Mouse (Mus musculus) hindbrain, embryonic 12.5 days (tissue): ENCODE results near the gene Slc4a8. TPM values are rescaled to one million over a fixed set of nuclear protein-coding genes. Genes with fewer than 3 reads are reported as not detected.

ENCODE experiments used
- ATAC-seq: fragments of 200-750 bp; cut with Nextera tagmentation; 2 replicates; pipeline ENCODE4 v1.8.0; 2017; ENCODE audit warnings: moderate TSS enrichment; ENCODE audit not compliant: low FRiP score
- H3K27ac ChIP-seq: fragments of 300-500 bp; sonication (generic); 2 replicates; pipeline ENCODE4 v1.5.1; 2016; ENCODE audit warnings: mild to moderate bottlenecking
- H3K27me3 ChIP-seq: fragments of 300-500 bp; sonication (generic); 2 replicates; pipeline ENCODE4 v1.6.1; 2016; ENCODE audit warnings: mild to moderate bottlenecking
- H3K36me3 ChIP-seq: fragments of 300-500 bp; sonication (generic); 2 replicates; pipeline ENCODE4 v1.6.1; 2016; ENCODE audit warnings: mild to moderate bottlenecking
- H3K4me1 ChIP-seq: fragments of 300-500 bp; sonication (generic); 2 replicates; pipeline ENCODE4 v1.6.1; 2016
- H3K4me2 ChIP-seq: fragments of 300-500 bp; sonication (generic); replicated peaks from 2 replicates; pipeline ENCODE4 v1.6.1; 2016; ENCODE audit warnings: mild to moderate bottlenecking
- H3K4me3 ChIP-seq: fragments of 300-500 bp; sonication (generic); 2 replicates; pipeline ENCODE4 v1.5.1; 2016; ENCODE audit warnings: mild to moderate bottlenecking
- H3K9ac ChIP-seq: fragments of 300-500 bp; sonication (generic); 2 replicates; pipeline ENCODE4 v1.6.1; 2016; ENCODE audit warnings: mild to moderate bottlenecking, moderate library complexity
- H3K9me3 ChIP-seq: fragments of 300-500 bp; sonication (generic); replicated peaks from 2 replicates; pipeline ENCODE4 v1.6.1; 2016; ENCODE audit warnings: mild to moderate bottlenecking
- WGBS: fragments of 180-500 bp; shearing (Covaris S2); methylation state at CpG from one replicate; pipeline ENCODE4 v1.1.7; 2016; 5-methylcytosine and 5-hydroxymethylcytosine counted together
- polyA plus RNA-seq: library from polyadenylated mRNA; unstranded; fragments of >200 nt; fragmentation: Nextera tagmentation; extraction: Ambion mirVana; gene quantifications from 2 replicates; pipeline ENCODE4 v1.2.1, GENCODE M21; 2016

Gene Slc4a8
- polyA plus RNA-seq, 1 experiment from 2014 or later, result 17.9 TPM

GRCm38 (mm10) chr15:100779896-100780295 lies 18.3 kb downstream of the Slc4a8 start:
- H3K27ac ChIP-seq, result no peak overlapping the region
- peaks cover 20% of the 10 kb centered on the region for H3K36me3 ChIP-seq
- no peak for ATAC-seq
- no peak overlapping the region for H3K4me2 ChIP-seq
- peaks cover 24% of the 10 kb centered on the region for H3K4me1 ChIP-seq
- no peak overlapping the region for H3K9ac ChIP-seq
- 58% methylated on average over 10 of the region's 10 CpGs for WGBS
- no peaks in the 10 kb centered on the region for H3K27me3 ChIP-seq
- H3K9me3 ChIP-seq, result peaks cover 2% of the 10 kb centered on the region; the same call in 1 of the 2 replicates
- no peak overlapping the region for H3K4me3 ChIP-seq

DNA sequence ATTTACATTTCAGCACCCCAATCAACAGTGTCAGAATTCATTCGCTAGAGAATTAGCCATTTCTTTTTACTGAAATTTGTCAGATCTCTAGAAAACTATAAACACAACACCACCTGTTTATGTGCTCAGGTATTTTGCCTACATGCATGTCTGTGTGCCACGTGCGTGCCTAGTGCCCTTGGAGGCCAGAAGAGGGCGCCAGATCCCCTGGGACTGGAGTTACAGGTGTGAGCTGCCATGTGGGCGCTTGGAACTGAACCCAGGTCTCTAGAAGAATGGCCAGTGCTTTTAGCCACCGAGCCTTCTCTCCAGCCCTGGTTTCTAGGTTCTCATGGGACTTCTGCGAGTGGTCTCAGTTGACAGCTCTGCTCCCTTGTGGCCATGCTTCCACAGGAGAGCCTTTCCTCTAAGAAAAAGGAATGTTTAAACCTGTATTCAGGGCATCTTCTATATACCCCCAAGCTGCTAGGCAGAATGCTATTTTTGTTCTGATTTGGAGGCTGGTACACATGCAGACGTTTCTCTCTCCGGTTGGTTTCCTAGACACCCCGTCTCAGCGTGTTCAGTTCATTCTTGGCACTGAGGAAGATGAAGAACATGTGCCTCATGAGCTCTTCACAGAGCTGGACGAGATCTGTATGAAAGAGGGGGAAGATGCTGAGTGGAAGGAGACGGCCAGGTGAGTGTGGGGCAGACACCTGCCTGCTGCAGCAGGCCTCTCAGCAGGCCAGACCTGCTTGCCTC lies 21.9 kb downstream of the Slc4a8 start:
- Histone ChIP-seq H3K9ac (no peak overlapping the region), H3K4me2 (no peak overlapping the region), H3K4me1 (peaks cover 8% of the 10 kb centered on the region; the same call in 1 of the 2 replicates), H3K9me3 (peaks cover 2% of the 10 kb centered on the region; the same call in 1 of the 2 replicates), H3K27ac (no peak overlapping the region), H3K4me3 (no peak overlapping the region), H3K36me3 (peaks cover 44% of the 10 kb centered on the region), H3K27me3 (no peaks in the 10 kb centered on the region)
- WGBS, result 92% methylated on average over 13 of the region's 13 CpGs
- ATAC-seq, result no peak

- Histone ChIP-seq H3K4me2 (no peak overlapping the region), H3K36me3 (peaks cover 46% of the 10 kb centered on the region), H3K27ac (no peak overlapping the region), H3K9me3 (no peaks in the 10 kb centered on the region), H3K4me3 (no peak overlapping the region), H3K4me1 (no peaks in the 10 kb centered on the region), H3K9ac (no peak overlapping the region), H3K27me3 (no peaks in the 10 kb centered on the region)
- no peak for ATAC-seq
- 87% methylated on average over 6 of the region's 6 CpGs for WGBS
Observed at GRCm38 (mm10) chr15:100790219-100790618, 28.7 kb downstream of the Slc4a8 start.

DNA sequence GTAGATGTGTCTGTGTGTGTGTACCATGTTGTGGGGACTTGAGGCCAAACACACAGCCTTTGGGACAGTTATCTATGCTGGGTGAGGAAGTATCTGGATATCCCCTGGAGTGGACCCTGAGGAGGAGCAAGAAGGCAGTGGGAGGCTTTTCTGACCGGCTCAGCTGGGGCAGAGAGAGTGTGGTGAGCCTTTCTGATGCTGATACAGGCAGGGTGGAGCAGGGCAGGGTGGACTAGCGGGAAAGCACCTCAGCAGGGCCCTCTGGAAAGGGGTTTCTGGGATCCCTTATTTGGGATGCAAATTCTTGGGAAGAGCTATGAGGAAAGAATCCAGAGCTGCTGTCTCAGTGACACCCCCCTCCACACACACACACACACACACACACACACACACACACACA lies 30.8 kb downstream of the Slc4a8 start:
- Histone ChIP-seq H3K9me3 (no peaks in the 10 kb centered on the region), H3K36me3 (peaks cover 44% of the 10 kb centered on the region), H3K4me1 (no peaks in the 10 kb centered on the region), H3K9ac (no peak overlapping the region), H3K27ac (no peak overlapping the region), H3K27me3 (no peaks in the 10 kb centered on the region), H3K4me3 (no peak overlapping the region), H3K4me2 (no peak overlapping the region)
- 56% methylated on average over 2 of the region's 2 CpGs for WGBS
- ATAC-seq, result no peak

- 81% methylated on average over 13 of the region's 13 CpGs for whole genome bisulfite sequencing
- Histone ChIP-seq H3K27ac (no peak overlapping the region), H3K36me3 (peaks cover 49% of the 10 kb centered on the region)
Observed at GRCm38 (mm10) chr15:100800914-100801313, 39.4 kb downstream of the Slc4a8 start.

DNA sequence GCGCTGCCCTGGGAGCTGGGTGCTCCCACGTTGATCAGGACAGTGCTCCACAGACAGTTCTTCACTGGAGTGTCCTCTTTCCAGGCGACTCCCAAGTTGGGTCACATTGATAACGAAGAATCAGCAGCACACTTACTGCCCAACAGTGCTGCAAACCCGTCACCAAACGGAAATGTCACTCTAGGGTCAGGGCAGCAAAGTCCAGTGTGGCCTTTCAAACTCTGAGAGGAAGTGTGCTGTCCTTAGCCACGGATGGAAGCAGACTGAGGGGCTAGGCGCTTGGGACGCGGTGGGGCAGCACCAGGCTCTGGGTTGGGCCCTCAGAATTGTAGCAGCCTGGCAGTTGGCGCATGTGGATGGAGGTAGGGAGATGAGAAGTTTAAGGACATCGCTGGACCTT lies 46.5 kb downstream of the Slc4a8 start:
- H3K4me2 ChIP-seq, result no peak overlapping the region
- H3K36me3 ChIP-seq, result peaks cover 46% of the 10 kb centered on the region
- WGBS, result 85% methylated on average over 12 of the region's 12 CpGs
- H3K9ac ChIP-seq, result no peak overlapping the region
- H3K27ac ChIP-seq, result no peak overlapping the region
- no peak for ATAC-seq
- no peaks in the 10 kb centered on the region for H3K9me3 ChIP-seq
- H3K27me3 ChIP-seq, result no peaks in the 10 kb centered on the region
- 0 out of 2 replicates have a peak, but pooled peaks cover 4% of the 10 kb centered on the region for H3K4me1 ChIP-seq
- H3K4me3 ChIP-seq, result no peak overlapping the region

More at GRCm38 (mm10) chr15:100800914-100801313, 39.4 kb downstream of the Slc4a8 start:
- no peak overlapping the region for H3K4me2 ChIP-seq
- no peaks in the 10 kb centered on the region for H3K27me3 ChIP-seq
- H3K9me3 ChIP-seq, result no peaks in the 10 kb centered on the region
- H3K4me3 ChIP-seq, result no peak overlapping the region
- H3K4me1 ChIP-seq, result no peaks in the 10 kb centered on the region
- ATAC-seq, result no peak
- H3K9ac ChIP-seq, result no peak overlapping the region

DNA sequence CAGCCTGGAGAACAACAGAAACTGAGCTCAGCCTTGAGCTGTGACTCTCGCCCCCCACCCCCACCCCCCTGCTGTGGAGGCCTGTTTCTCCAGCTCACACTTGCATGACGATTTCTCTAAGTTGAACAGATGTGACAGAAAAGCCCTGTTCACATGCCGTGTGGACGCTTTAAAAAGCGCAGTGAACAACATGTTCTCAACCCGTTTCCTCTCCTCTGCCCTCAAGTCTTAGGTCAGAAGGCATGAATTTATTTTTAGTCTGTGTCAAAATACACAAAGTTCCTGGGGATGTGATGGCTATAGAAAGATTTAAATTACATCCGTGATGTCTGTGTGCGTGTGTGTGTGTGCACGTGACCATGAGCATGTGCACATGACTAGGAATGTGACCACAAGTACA lies 46.9 kb downstream of the Slc4a8 start:
- ATAC-seq, result no peak
- 76% methylated on average over 9 of the region's 9 CpGs for WGBS
- Histone ChIP-seq H3K9ac (no peak overlapping the region), H3K9me3 (no peaks in the 10 kb centered on the region), H3K36me3 (peaks cover 50% of the 10 kb centered on the region), H3K4me1 (0 out of 2 replicates have a peak, but pooled peaks cover 5% of the 10 kb centered on the region), H3K27me3 (no peaks in the 10 kb centered on the region), H3K27ac (no peak overlapping the region), H3K4me3 (no peak overlapping the region), H3K4me2 (no peak overlapping the region)

GRCm38 (mm10) chr15:100810243-100810642 lies 48.7 kb downstream of the Slc4a8 start:
- no peaks in the 10 kb centered on the region for H3K9me3 ChIP-seq
- H3K27ac ChIP-seq, result no peak overlapping the region
- H3K4me2 ChIP-seq, result no peak overlapping the region
- WGBS, result 89% methylated on average over 8 of the region's 8 CpGs
- no peak overlapping the region for H3K9ac ChIP-seq
- H3K36me3 ChIP-seq, result peaks cover 53% of the 10 kb centered on the region
- ATAC-seq, result no peak
- H3K4me1 ChIP-seq, result peaks cover 10% of the 10 kb centered on the region; the same call in 1 of the 2 replicates
- no peaks in the 10 kb centered on the region for H3K27me3 ChIP-seq
- no peak overlapping the region for H3K4me3 ChIP-seq

- Histone ChIP-seq H3K36me3 (peaks cover 60% of the 10 kb centered on the region), H3K4me1 (peaks cover 6% of the 10 kb centered on the region; the same call in 1 of the 2 replicates), H3K4me2 (no peak overlapping the region), H3K9me3 (no peaks in the 10 kb centered on the region), H3K27me3 (no peaks in the 10 kb centered on the region), H3K27ac (no peak overlapping the region), H3K9ac (no peak overlapping the region), H3K4me3 (no peak overlapping the region)
- ATAC-seq, result no peak
- WGBS, result 77% methylated on average over 5 of the region's 5 CpGs
Observed at GRCm38 (mm10) chr15:100813501-100813900, 52.0 kb downstream of the Slc4a8 start.

GRCm38 (mm10) chr15:100814066-100814465 lies 52.5 kb downstream of the Slc4a8 start:
- no peak overlapping the region for H3K27ac ChIP-seq
- H3K4me3 ChIP-seq, result no peak overlapping the region
- no peak overlapping the region for H3K9ac ChIP-seq
- H3K9me3 ChIP-seq, result no peaks in the 10 kb centered on the region
- peaks cover 60% of the 10 kb centered on the region for H3K36me3 ChIP-seq
- no peak for ATAC-seq
- H3K27me3 ChIP-seq, result no peaks in the 10 kb centered on the region
- H3K4me2 ChIP-seq, result no peak overlapping the region
- peaks cover 6% of the 10 kb centered on the region; the same call in 1 of the 2 replicates for H3K4me1 ChIP-seq
- 58% methylated on average over 7 of the region's 7 CpGs for WGBS

DNA sequence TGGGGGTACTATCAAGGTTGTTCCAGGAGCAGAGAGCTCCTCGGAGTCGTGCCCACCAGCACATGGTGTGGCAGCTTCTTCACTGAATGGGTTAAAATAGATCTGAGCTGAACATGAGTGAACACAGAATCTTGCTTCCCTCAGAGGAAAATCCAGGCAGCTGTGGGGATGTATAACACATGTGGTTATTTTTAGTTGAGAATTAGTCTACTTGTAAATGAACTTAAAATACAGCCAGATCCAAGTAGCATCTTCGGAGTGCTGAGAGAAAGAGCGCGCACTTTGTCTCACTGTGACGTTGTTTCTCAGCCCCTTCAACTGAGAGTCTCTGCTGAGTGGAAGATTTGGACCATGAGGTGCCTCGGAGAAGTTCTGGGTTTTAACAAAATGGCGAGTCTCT lies 53.8 kb downstream of the Slc4a8 start:
- H3K9ac ChIP-seq, result no peak overlapping the region
- H3K36me3 ChIP-seq, result peaks cover 57% of the 10 kb centered on the region
- 85% methylated on average over 8 of the region's 8 CpGs for WGBS
- H3K4me3 ChIP-seq, result no peak overlapping the region
- no peaks in the 10 kb centered on the region for H3K27me3 ChIP-seq
- no peak for ATAC-seq
- peaks cover 6% of the 10 kb centered on the region; the same call in 1 of the 2 replicates for H3K4me1 ChIP-seq
- H3K27ac ChIP-seq, result no peak overlapping the region
- no peak overlapping the region for H3K4me2 ChIP-seq
- no peaks in the 10 kb centered on the region for H3K9me3 ChIP-seq

DNA sequence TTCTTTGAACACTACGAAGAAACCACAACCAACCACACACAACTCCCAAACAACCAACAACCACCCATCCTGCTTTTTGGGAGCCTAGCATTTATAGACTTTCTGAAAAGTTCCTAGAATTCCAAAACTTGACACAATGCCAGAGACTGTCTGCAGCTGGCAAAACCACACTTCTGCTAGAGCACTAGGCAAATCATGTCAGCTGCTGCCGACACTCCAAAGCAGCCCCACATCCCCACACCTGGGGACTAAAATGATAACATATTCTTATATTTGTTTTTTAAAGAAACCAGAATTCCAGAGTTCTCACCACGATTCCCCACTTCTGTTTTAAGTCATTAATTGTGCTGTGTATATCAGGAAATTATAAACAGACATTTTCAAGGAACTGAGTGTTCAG lies 57.3 kb downstream of the Slc4a8 start:
- peaks cover 2% of the 10 kb centered on the region; the same call in 1 of the 2 replicates for H3K4me1 ChIP-seq
- H3K27ac ChIP-seq, result no peak overlapping the region
- no peaks in the 10 kb centered on the region for H3K9me3 ChIP-seq
- no peaks in the 10 kb centered on the region for H3K27me3 ChIP-seq
- H3K4me2 ChIP-seq, result no peak overlapping the region
- no peak overlapping the region for H3K9ac ChIP-seq
- ATAC-seq, result no peak
- H3K4me3 ChIP-seq, result no peak overlapping the region
- H3K36me3 ChIP-seq, result peaks cover 23% of the 10 kb centered on the region
- WGBS, result 92% methylated on average over 3 of the region's 3 CpGs

DNA sequence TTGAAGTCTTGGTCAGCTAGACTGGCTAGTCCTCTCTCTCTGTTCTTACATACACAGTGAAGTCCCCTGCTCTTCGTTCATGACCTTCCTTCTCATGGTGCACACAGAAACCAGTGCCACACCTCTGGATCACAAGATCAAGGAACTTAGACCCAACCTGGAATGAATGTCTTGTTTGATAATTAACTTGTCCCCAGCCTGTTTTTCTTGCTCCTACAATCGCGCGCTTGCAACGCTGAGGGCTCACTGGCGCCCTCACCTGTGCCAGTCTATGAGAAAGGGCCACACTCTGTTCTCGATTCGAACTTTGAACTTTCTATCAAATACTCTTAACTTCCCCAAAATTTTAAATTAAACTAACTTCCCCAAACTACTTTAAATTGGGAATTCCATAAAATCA lies 60.3 kb downstream of the Slc4a8 start:
- no peaks in the 10 kb centered on the region for H3K9me3 ChIP-seq
- H3K27ac ChIP-seq, result no peak overlapping the region
- H3K27me3 ChIP-seq, result peaks cover 19% of the 10 kb centered on the region; the same call in 1 of the 2 replicates
- 0 out of 2 replicates have a peak, but pooled peaks cover 10% of the 10 kb centered on the region for H3K36me3 ChIP-seq
- 65% methylated on average over 8 of the region's 8 CpGs for WGBS
- no peak overlapping the region for H3K4me2 ChIP-seq
- H3K4me3 ChIP-seq, result no peak overlapping the region
- no peak for ATAC-seq
- no peak overlapping the region for H3K9ac ChIP-seq
- peaks cover 9% of the 10 kb centered on the region for H3K4me1 ChIP-seq
